Mouse (Mus musculus): ENCODE results near the gene Pdap1. TPM values are rescaled to one million over a fixed set of nuclear protein-coding genes. Genes with fewer than 3 reads are reported as not detected.

Gene Pdap1
- total RNA-seq, 1 experiment: 108 TPM

DNA sequence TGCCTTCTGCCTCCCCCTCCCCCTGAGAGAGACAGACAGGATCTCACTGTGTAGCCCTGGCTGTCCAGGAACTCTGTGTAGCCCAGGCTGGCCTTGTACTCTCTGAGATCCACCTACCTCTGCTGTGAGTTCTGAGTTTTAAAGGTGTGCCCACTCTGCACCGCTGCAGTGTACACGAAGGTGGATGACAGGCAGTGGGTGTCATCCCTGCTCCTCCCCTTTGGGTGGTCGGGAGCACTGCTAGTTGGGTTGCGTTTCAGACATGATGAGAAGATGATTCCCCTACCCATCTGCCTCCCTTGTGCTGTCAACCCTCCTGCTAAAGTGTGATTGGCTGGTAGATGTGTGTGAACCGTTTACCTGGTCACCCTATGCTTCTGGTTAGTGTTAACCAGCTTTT, 21.6 kb downstream of the Pdap1 start:
- DNase-seq (ENCODE audit: low read depth, low spot score): no peak
- no peak for TF ChIP-seq ZC3H11A (IDR thresholded peaks at IDR 0.05; ENCODE audit: borderline replicate concordance, low read depth, low read length)
- no peak for TF ChIP-seq CHD2 (IDR thresholded peaks at IDR 0.05; ENCODE audit: low read depth, low read length)
- TF ChIP-seq ZNF384 (IDR thresholded peaks at IDR 0.05; ENCODE audit: low read depth, low read length): no peak
- TF ChIP-seq HCFC1 (IDR thresholded peaks at IDR 0.05; ENCODE audit: borderline replicate concordance, insufficient read depth, low read length): no peak
- no peak for TF ChIP-seq MAFK (IDR thresholded peaks at IDR 0.05; ENCODE audit: insufficient read depth, low read depth, low read length)
- in situ Hi-C loops (cut with MboI; ENCODE audit: low sequenced_read_pairs in 2 of 2, unreplicated experiment in 2 of 2): no loop called here
- no peaks in the 10 kb centered on the region for H3K9me3 ChIP-seq (ENCODE audit: control insufficient read depth, insufficient read depth, low read depth, low read length)
- H3K9ac ChIP-seq (ENCODE audit: insufficient read depth, low read depth, low read length, poor library complexity, severe bottlenecking): no peak overlapping the region
- peaks cover 8% of the 10 kb centered on the region for H3K36me3 ChIP-seq (ENCODE audit: control insufficient read depth, insufficient read depth, low read length, poor library complexity, severe bottlenecking)
- no peak overlapping the region for H3K27ac ChIP-seq (ENCODE audit: insufficient read depth, low read depth, low read length, poor library complexity, severe bottlenecking)
- no peak overlapping the region for H3K4me3 ChIP-seq (ENCODE audit: insufficient read depth in 1 of 2, low read depth in 1 of 2, low read length in 2 of 2, poor library complexity in 1 of 2, severe bottlenecking in 1 of 2)
- peaks cover 2 to 5% of the 10 kb centered on the region in 2 experiments; a peak in 3 of 4 replicates for H3K4me1 ChIP-seq (ENCODE audit: control insufficient read depth in 2 of 2, insufficient read depth in 2 of 2, low read length in 2 of 2, poor library complexity in 1 of 2)

DNA sequence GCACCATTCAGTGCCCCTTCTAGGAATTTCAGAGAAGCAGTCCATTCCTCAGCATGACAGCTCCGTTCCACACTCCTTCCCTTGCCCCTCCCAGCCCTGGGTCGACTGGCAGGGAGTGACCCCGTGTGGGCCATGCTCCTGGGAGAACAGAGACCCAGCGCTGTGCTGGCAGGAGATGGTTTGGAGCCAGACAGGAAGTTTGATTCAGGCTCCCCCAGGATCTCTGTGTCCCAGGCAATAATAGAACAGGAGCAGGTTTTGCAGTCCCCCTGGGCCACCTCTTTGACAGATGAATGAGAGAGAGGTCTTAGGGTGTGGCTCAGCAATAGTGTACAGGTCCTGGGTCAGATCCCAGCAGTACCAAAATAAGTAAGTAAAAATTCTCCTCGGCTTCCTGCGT, 22.0 kb downstream of the Pdap1 start:
- in situ Hi-C loops (cut with MboI; ENCODE audit: low sequenced_read_pairs in 2 of 2, unreplicated experiment in 2 of 2): no loop called here

DNA sequence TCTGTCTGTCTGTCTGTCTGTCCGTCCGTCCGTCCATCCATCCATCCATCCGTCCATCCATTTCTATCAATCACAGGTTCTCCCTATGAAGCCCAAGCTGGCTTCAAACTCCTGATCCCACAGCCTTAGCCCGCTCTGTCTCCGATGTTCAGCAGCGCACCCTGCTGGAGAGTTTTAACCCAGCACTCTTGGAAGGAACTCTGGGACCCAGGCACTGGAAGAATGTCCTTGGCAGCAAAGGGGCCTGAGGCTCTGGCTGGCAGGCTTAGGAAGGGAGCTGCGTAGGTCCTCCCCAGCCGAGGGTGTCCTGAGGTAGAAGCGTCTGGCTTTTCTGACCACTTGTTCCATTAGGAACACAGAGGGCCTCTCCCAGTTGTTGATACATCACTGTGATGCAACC, 23.1 kb downstream of the Pdap1 start:
- Histone ChIP-seq H3K9me3 (ENCODE audit: control insufficient read depth, insufficient read depth, low read depth, low read length) (no peaks in the 10 kb centered on the region), H3K4me3 (ENCODE audit: insufficient read depth in 1 of 2, low read depth in 1 of 2, low read length in 2 of 2, poor library complexity in 1 of 2, severe bottlenecking in 1 of 2) (peak overlapping the region in 1 of 2 experiments; percentile 36; a peak in 2 of 4 replicates), H3K36me3 (ENCODE audit: control insufficient read depth, insufficient read depth, low read length, poor library complexity, severe bottlenecking) (peaks cover 3% of the 10 kb centered on the region), H3K27ac (ENCODE audit: insufficient read depth, low read depth, low read length, poor library complexity, severe bottlenecking) (no peak overlapping the region), H3K9ac (ENCODE audit: insufficient read depth, low read depth, low read length, poor library complexity, severe bottlenecking) (no peak overlapping the region; the same call in 1 of the 2 replicates), H3K4me1 (ENCODE audit: control insufficient read depth in 2 of 2, insufficient read depth in 2 of 2, low read length in 2 of 2, poor library complexity in 1 of 2) (peaks cover 2 to 8% of the 10 kb centered on the region in 2 experiments; a peak in 3 of 4 replicates)
- in situ Hi-C loops (cut with MboI; ENCODE audit: low sequenced_read_pairs in 2 of 2, unreplicated experiment in 2 of 2): no loop called here
- DNase-seq (ENCODE audit: low read depth, low spot score): peak; percentile 88
- TF ChIP-seq ZNF384 (IDR thresholded peaks at IDR 0.05; ENCODE audit: low read depth, low read length) (no peak), HCFC1 (IDR thresholded peaks at IDR 0.05; ENCODE audit: borderline replicate concordance, insufficient read depth, low read length) (no peak), CHD2 (IDR thresholded peaks at IDR 0.05; ENCODE audit: low read depth, low read length) (no peak), MAFK (IDR thresholded peaks at IDR 0.05; ENCODE audit: insufficient read depth, low read depth, low read length) (no peak), ZC3H11A (IDR thresholded peaks at IDR 0.05; ENCODE audit: borderline replicate concordance, low read depth, low read length) (no peak)

More for the DNA sequence above, 22.0 kb downstream of the Pdap1 start:
- H3K9me3 ChIP-seq (ENCODE audit: control insufficient read depth, insufficient read depth, low read depth, low read length): no peaks in the 10 kb centered on the region
- DNase-seq (ENCODE audit: low read depth, low spot score): no peak
- no peak overlapping the region for H3K27ac ChIP-seq (ENCODE audit: insufficient read depth, low read depth, low read length, poor library complexity, severe bottlenecking)
- H3K4me3 ChIP-seq (ENCODE audit: insufficient read depth in 1 of 2, low read depth in 1 of 2, low read length in 2 of 2, poor library complexity in 1 of 2, severe bottlenecking in 1 of 2): no peak overlapping the region
- peaks cover 2 to 8% of the 10 kb centered on the region in 2 experiments; a peak in 3 of 4 replicates for H3K4me1 ChIP-seq (ENCODE audit: control insufficient read depth in 2 of 2, insufficient read depth in 2 of 2, low read length in 2 of 2, poor library complexity in 1 of 2)
- peaks cover 4% of the 10 kb centered on the region for H3K36me3 ChIP-seq (ENCODE audit: control insufficient read depth, insufficient read depth, low read length, poor library complexity, severe bottlenecking)
- H3K9ac ChIP-seq (ENCODE audit: insufficient read depth, low read depth, low read length, poor library complexity, severe bottlenecking): no peak overlapping the region
- no peak for TF ChIP-seq HCFC1 (IDR thresholded peaks at IDR 0.05; ENCODE audit: borderline replicate concordance, insufficient read depth, low read length)
- no peak for TF ChIP-seq ZC3H11A (IDR thresholded peaks at IDR 0.05; ENCODE audit: borderline replicate concordance, low read depth, low read length)
- TF ChIP-seq ZNF384 (IDR thresholded peaks at IDR 0.05; ENCODE audit: low read depth, low read length): no peak
- TF ChIP-seq MAFK (IDR thresholded peaks at IDR 0.05; ENCODE audit: insufficient read depth, low read depth, low read length): no peak
- no peak for TF ChIP-seq CHD2 (IDR thresholded peaks at IDR 0.05; ENCODE audit: low read depth, low read length)

DNA sequence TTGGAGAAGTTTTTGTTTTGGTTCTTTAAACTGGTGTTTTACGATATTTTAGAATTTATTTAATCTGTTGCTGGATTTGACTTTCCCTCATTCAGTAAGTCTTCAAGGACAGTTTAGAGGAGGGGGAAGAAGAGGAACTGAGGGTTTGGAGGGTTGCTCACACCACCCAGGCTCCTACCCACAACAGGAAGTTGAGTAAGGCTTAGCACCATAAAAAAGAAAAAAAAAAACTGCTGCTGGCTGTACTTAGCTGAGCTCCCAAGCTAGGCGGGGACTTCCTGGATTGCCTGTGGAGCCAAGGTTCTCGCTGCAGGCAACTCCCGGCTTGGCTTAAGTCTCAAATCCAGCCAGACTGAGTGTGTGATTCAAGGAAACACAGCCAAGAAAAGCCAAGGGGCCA, 23.7 kb downstream of the Pdap1 start:
- Histone ChIP-seq H3K9me3 (ENCODE audit: control insufficient read depth, insufficient read depth, low read depth, low read length) (no peaks in the 10 kb centered on the region), H3K4me3 (ENCODE audit: insufficient read depth in 1 of 2, low read depth in 1 of 2, low read length in 2 of 2, poor library complexity in 1 of 2, severe bottlenecking in 1 of 2) (peak overlapping the region in 1 of 2 experiments; percentile 36; a peak in 1 of 4 replicates), H3K27ac (ENCODE audit: insufficient read depth, low read depth, low read length, poor library complexity, severe bottlenecking) (no peak overlapping the region; the same call in 1 of the 2 replicates), H3K9ac (ENCODE audit: insufficient read depth, low read depth, low read length, poor library complexity, severe bottlenecking) (no peak overlapping the region; the same call in 1 of the 2 replicates), H3K4me1 (ENCODE audit: control insufficient read depth in 2 of 2, insufficient read depth in 2 of 2, low read length in 2 of 2, poor library complexity in 1 of 2) (peaks cover 2 to 8% of the 10 kb centered on the region in 2 experiments; a peak in 3 of 4 replicates), H3K36me3 (ENCODE audit: control insufficient read depth, insufficient read depth, low read length, poor library complexity, severe bottlenecking) (no peaks in the 10 kb centered on the region)
- no peak for TF ChIP-seq MAFK (IDR thresholded peaks at IDR 0.05; ENCODE audit: insufficient read depth, low read depth, low read length)
- no peak for DNase-seq (ENCODE audit: low read depth, low spot score)
- in situ Hi-C loops (cut with MboI; ENCODE audit: low sequenced_read_pairs in 2 of 2, unreplicated experiment in 2 of 2): no loop called here

DNA sequence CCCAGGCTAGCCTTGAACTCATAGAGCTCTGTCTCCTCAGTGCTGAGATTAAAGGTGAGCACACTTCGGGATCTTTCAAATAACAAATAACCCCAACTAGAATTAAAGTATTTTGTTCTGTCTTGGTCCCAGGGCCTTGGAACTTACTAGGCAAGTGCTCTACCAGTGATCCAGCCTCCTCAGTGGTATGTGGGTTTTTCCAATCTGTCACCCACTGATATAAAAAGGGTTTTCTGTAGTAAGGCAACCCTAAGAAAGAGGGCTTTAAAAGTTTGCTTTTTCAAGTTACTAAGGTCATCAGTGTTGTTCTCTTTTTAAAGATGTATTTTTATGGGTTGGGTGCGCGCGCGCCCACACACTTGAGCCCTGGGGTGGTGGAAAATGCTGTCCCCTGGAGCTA, 24.3 kb downstream of the Pdap1 start:
- Histone ChIP-seq H3K9ac (ENCODE audit: insufficient read depth, low read depth, low read length, poor library complexity, severe bottlenecking) (no peak overlapping the region; the same call in 1 of the 2 replicates), H3K9me3 (ENCODE audit: control insufficient read depth, insufficient read depth, low read depth, low read length) (no peaks in the 10 kb centered on the region), H3K36me3 (ENCODE audit: control insufficient read depth, insufficient read depth, low read length, poor library complexity, severe bottlenecking) (no peaks in the 10 kb centered on the region), H3K4me3 (ENCODE audit: insufficient read depth in 1 of 2, low read depth in 1 of 2, low read length in 2 of 2, poor library complexity in 1 of 2, severe bottlenecking in 1 of 2) (no peak overlapping the region; a peak in 1 of 4 replicates), H3K4me1 (ENCODE audit: control insufficient read depth in 2 of 2, insufficient read depth in 2 of 2, low read length in 2 of 2, poor library complexity in 1 of 2) (peaks cover 2 to 8% of the 10 kb centered on the region in 2 experiments; a peak in 3 of 4 replicates), H3K27ac (ENCODE audit: insufficient read depth, low read depth, low read length, poor library complexity, severe bottlenecking) (no peak overlapping the region; the same call in 1 of the 2 replicates)
- in situ Hi-C loops (cut with MboI; ENCODE audit: low sequenced_read_pairs in 2 of 2, unreplicated experiment in 2 of 2): no loop called here
- TF ChIP-seq ZNF384 (IDR thresholded peaks at IDR 0.05; ENCODE audit: low read depth, low read length): no peak
- no peak for TF ChIP-seq HCFC1 (IDR thresholded peaks at IDR 0.05; ENCODE audit: borderline replicate concordance, insufficient read depth, low read length)
- TF ChIP-seq ZC3H11A (IDR thresholded peaks at IDR 0.05; ENCODE audit: borderline replicate concordance, low read depth, low read length): no peak
- no peak for TF ChIP-seq CHD2 (IDR thresholded peaks at IDR 0.05; ENCODE audit: low read depth, low read length)
- no peak for TF ChIP-seq MAFK (IDR thresholded peaks at IDR 0.05; ENCODE audit: insufficient read depth, low read depth, low read length)
- DNase-seq (ENCODE audit: low read depth, low spot score): no peak

Data from ES-E14 (cell line).